Mouse (Mus musculus) G1E (cell line): ENCODE results near the gene Bhlhe23.

Experiments used
- CTCF ChIP-seq: IDR thresholded peaks from 2 replicates; pipeline ENCODE4 v1.5.1; 2012; ENCODE audit warnings: low read depth, low read length, inconsistent platforms, mixed read lengths
- TAL1 ChIP-seq: conservative IDR thresholded peaks from 2 replicates; pipeline ENCODE4 v1.6.1; 2012; ENCODE audit warnings: low read depth, low read length, inconsistent platforms, mixed read lengths

DNA sequence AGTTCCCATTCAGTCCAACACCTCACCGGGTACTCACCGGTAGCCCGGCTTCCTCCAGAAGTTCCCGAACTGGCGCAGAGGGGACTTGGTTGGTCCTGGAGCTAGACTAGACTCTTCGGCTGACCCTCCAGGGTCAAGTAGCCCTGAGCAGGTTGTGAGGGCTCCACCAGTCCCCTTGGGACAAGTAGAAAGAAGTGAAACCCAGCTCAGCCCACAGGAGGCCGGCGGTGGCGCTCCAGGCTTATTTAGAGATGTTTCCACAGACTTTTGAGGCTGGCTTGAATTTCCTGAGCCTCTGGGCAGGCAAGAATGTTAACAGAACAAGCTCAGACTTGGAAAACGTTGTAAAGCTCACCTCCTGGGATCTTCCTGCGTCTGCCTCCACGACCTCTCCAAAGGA, 1.5 kb downstream of the Bhlhe23 start:
- TF ChIP-seq CTCF (no peak), TAL1 (no peak)
